Mouse (Mus musculus): ENCODE measurements at regions not wholly inside any gene's neighbourhood (a gene's known extent, or its start where the extent isn't known, plus 50 kb on each side); places are given as distances from the start of the nearest gene placed in this dataset.

- H3K27me3 ChIP-seq (ENCODE audit: insufficient read depth, low read length) = no peaks in the 10 kb centered on the region
- H3K36me3 ChIP-seq (ENCODE audit: insufficient read depth, low read length) = no peaks in the 10 kb centered on the region
- no peak overlapping the region for H3K4me3 ChIP-seq (replicated peaks; ENCODE audit: low read length)
- H3K9me3 ChIP-seq (ENCODE audit: low read length) = no peaks in the 10 kb centered on the region
- H3K4me1 ChIP-seq (replicated peaks; ENCODE audit: low read depth, low read length) = no peaks in the 10 kb centered on the region
- TF ChIP-seq NANOG (IDR thresholded peaks at IDR 0.05; ENCODE audit: borderline replicate concordance, low read length) (no peak), POU5F1 (IDR thresholded peaks at IDR 0.05; ENCODE audit: borderline replicate concordance, low read length) (no peak), CTCF (conservative IDR thresholded peaks at IDR 0.05; ENCODE audit: low read length) (no peak)
Observed at GRCm38 (mm10) chr14:46019240-46020025, 359.8 kb upstream of the Gm15217 start.

- H3K9me3 ChIP-seq (ENCODE audit: low read length) = no peaks in the 10 kb centered on the region
- no peaks in the 10 kb centered on the region for H3K4me1 ChIP-seq (replicated peaks; ENCODE audit: low read depth, low read length)
- H3K4me3 ChIP-seq (replicated peaks; ENCODE audit: low read length) = no peak overlapping the region
- TF ChIP-seq NANOG (IDR thresholded peaks at IDR 0.05; ENCODE audit: borderline replicate concordance, low read length) = no peak
- no peak for TF ChIP-seq CTCF (conservative IDR thresholded peaks at IDR 0.05; ENCODE audit: low read length)
- TF ChIP-seq POU5F1 (IDR thresholded peaks at IDR 0.05; ENCODE audit: borderline replicate concordance, low read length) = no peak
- H3K27me3 ChIP-seq (ENCODE audit: insufficient read depth, low read length) = no peaks in the 10 kb centered on the region
- no peaks in the 10 kb centered on the region for H3K36me3 ChIP-seq (ENCODE audit: insufficient read depth, low read length)
Observed at GRCm38 (mm10) chr14:46034301-46034700, 344.9 kb upstream of the Gm15217 start.

GRCm38 (mm10) chr14:46060622-46061381 lies 318.4 kb upstream of the Gm15217 start:
- H3K4me3 ChIP-seq (replicated peaks; ENCODE audit: low read length) = no peak overlapping the region
- no peaks in the 10 kb centered on the region for H3K4me1 ChIP-seq (replicated peaks; ENCODE audit: low read depth, low read length)
- TF ChIP-seq NANOG (IDR thresholded peaks at IDR 0.05; ENCODE audit: borderline replicate concordance, low read length) (0 out of 2 replicates have a peak, but pooled peaks have one; percentile 16), CTCF (conservative IDR thresholded peaks at IDR 0.05; ENCODE audit: low read length) (no peak), POU5F1 (IDR thresholded peaks at IDR 0.05; ENCODE audit: borderline replicate concordance, low read length) (no peak)
- no peaks in the 10 kb centered on the region for H3K36me3 ChIP-seq (ENCODE audit: insufficient read depth, low read length)
- H3K9me3 ChIP-seq (ENCODE audit: low read length) = no peaks in the 10 kb centered on the region
- H3K27me3 ChIP-seq (ENCODE audit: insufficient read depth, low read length) = no peaks in the 10 kb centered on the region

GRCm38 (mm10) chr14:46067102-46067801 lies 312.0 kb upstream of the Gm15217 start:
- Histone ChIP-seq H3K4me1 (replicated peaks; ENCODE audit: low read depth, low read length) (no peaks in the 10 kb centered on the region), H3K9me3 (ENCODE audit: low read length) (no peaks in the 10 kb centered on the region), H3K36me3 (ENCODE audit: insufficient read depth, low read length) (no peaks in the 10 kb centered on the region), H3K4me3 (replicated peaks; ENCODE audit: low read length) (no peak overlapping the region), H3K27me3 (ENCODE audit: insufficient read depth, low read length) (no peaks in the 10 kb centered on the region)
- TF ChIP-seq CTCF (conservative IDR thresholded peaks at IDR 0.05; ENCODE audit: low read length) (no peak), POU5F1 (IDR thresholded peaks at IDR 0.05; ENCODE audit: borderline replicate concordance, low read length) (no peak), NANOG (IDR thresholded peaks at IDR 0.05; ENCODE audit: borderline replicate concordance, low read length) (no peak)

- Histone ChIP-seq H3K4me1 (replicated peaks; ENCODE audit: low read depth, low read length) (no peaks in the 10 kb centered on the region), H3K9me3 (ENCODE audit: low read length) (no peaks in the 10 kb centered on the region), H3K36me3 (ENCODE audit: insufficient read depth, low read length) (no peaks in the 10 kb centered on the region), H3K4me3 (replicated peaks; ENCODE audit: low read length) (no peak overlapping the region), H3K27me3 (ENCODE audit: insufficient read depth, low read length) (no peaks in the 10 kb centered on the region)
- TF ChIP-seq NANOG (IDR thresholded peaks at IDR 0.05; ENCODE audit: borderline replicate concordance, low read length) (no peak), CTCF (conservative IDR thresholded peaks at IDR 0.05; ENCODE audit: low read length) (no peak), POU5F1 (IDR thresholded peaks at IDR 0.05; ENCODE audit: borderline replicate concordance, low read length) (no peak)
Observed at GRCm38 (mm10) chr14:46071244-46071643, 308.0 kb upstream of the Gm15217 start.

GRCm38 (mm10) chr14:46076738-46077137 lies 302.5 kb upstream of the Gm15217 start:
- H3K36me3 ChIP-seq (ENCODE audit: insufficient read depth, low read length) = no peaks in the 10 kb centered on the region
- no peaks in the 10 kb centered on the region for H3K27me3 ChIP-seq (ENCODE audit: insufficient read depth, low read length)
- TF ChIP-seq CTCF (conservative IDR thresholded peaks at IDR 0.05; ENCODE audit: low read length) (peak; percentile 88), NANOG (IDR thresholded peaks at IDR 0.05; ENCODE audit: borderline replicate concordance, low read length) (no peak), POU5F1 (IDR thresholded peaks at IDR 0.05; ENCODE audit: borderline replicate concordance, low read length) (no peak)
- no peak overlapping the region for H3K4me3 ChIP-seq (replicated peaks; ENCODE audit: low read length)
- no peaks in the 10 kb centered on the region for H3K4me1 ChIP-seq (replicated peaks; ENCODE audit: low read depth, low read length)
- no peaks in the 10 kb centered on the region for H3K9me3 ChIP-seq (ENCODE audit: low read length)

- TF ChIP-seq NANOG (IDR thresholded peaks at IDR 0.05; ENCODE audit: borderline replicate concordance, low read length) (no peak), POU5F1 (IDR thresholded peaks at IDR 0.05; ENCODE audit: borderline replicate concordance, low read length) (no peak), CTCF (conservative IDR thresholded peaks at IDR 0.05; ENCODE audit: low read length) (no peak)
- Histone ChIP-seq H3K9me3 (ENCODE audit: low read length) (no peaks in the 10 kb centered on the region), H3K27me3 (ENCODE audit: insufficient read depth, low read length) (no peaks in the 10 kb centered on the region), H3K4me3 (replicated peaks; ENCODE audit: low read length) (no peak overlapping the region), H3K4me1 (replicated peaks; ENCODE audit: low read depth, low read length) (no peaks in the 10 kb centered on the region), H3K36me3 (ENCODE audit: insufficient read depth, low read length) (no peaks in the 10 kb centered on the region)
Observed at GRCm38 (mm10) chr14:46077406-46078131, 301.6 kb upstream of the Gm15217 start.

Measured in E14TG2a.4 (cell line).